Mouse (Mus musculus): ENCODE results near the gene Wfdc9. TPM values are rescaled to one million over a fixed set of nuclear protein-coding genes. Genes with fewer than 3 reads are reported as not detected.

Gene Wfdc9
- total and polyA plus RNA-seq, 3 experiments = not detected

GRCm38 (mm10) chr2:164678848-164679625 lies 22.7 kb upstream of the Wfdc9 start:
- H3K4me3 ChIP-seq (replicated peaks in 1 of 3; ENCODE audit: low read depth in 2 of 3, low read length in 2 of 3, poor library complexity in 1 of 3) = no peak overlapping the region
- H3K27me3 ChIP-seq (replicated peaks) = peaks cover 41% of the 10 kb centered on the region
- no peaks in the 10 kb centered on the region for H3K79me2 ChIP-seq (replicated peaks; ENCODE audit: control insufficient read depth, extremely low read depth, insufficient read depth, poor library complexity, severe bottlenecking)
- dilution Hi-C loops (cut with MboI; ENCODE audit: extremely low pct_ligation_motif_present, extremely low pct_unique_long_range_greater_than_20kb, low sequenced_read_pairs) (no loop called here), in situ Hi-C loops (cut with MboI; ENCODE audit: low pct_ligation_motif_present, low pct_unique_long_range_greater_than_20kb, low sequenced_read_pairs) (no loop called here)
- H3K9me3 ChIP-seq (replicated peaks; ENCODE audit: low read length) = peaks cover 4% of the 10 kb centered on the region
- no peaks in the 10 kb centered on the region for H3K36me3 ChIP-seq (replicated peaks in 1 of 2; ENCODE audit: control insufficient read depth in 1 of 2, insufficient read depth in 1 of 2, low read length in 1 of 2)
- peaks cover 5 to 13% of the 10 kb centered on the region in 2 experiments; a peak in 3 of 4 replicates for H3K4me1 ChIP-seq (ENCODE audit: control insufficient read depth in 1 of 2, insufficient read depth in 2 of 2)
- no peak overlapping the region for H3K9ac ChIP-seq (ENCODE audit: insufficient read depth, low read depth)
- no peak overlapping the region for H3K4me2 ChIP-seq (ENCODE audit: insufficient read depth, low read depth, poor library complexity, severe bottlenecking)
- H3K27ac ChIP-seq (ENCODE audit: insufficient read depth, low read depth) = no peak overlapping the region
- DNase-seq (ENCODE audit: extremely low read depth) = peak; percentile 56
- no peak for TF ChIP-seq USF2 (conservative IDR thresholded peaks at IDR 0.05; ENCODE audit: low read depth, low read length)
- peak; percentile 57 for TF ChIP-seq SMC3 (IDR thresholded peaks at IDR 0.05; ENCODE audit: low read depth, low read length)
- TF ChIP-seq CTCF (conservative IDR thresholded peaks at IDR 0.05 in 1 of 2, IDR thresholded peaks at IDR 0.05 in 1 of 2; ENCODE audit: low read depth in 2 of 2, low read length in 2 of 2) = peak in 1 of 2 experiments; percentile 75; a peak in 3 of 4 replicates
- TF ChIP-seq POLR2A (IDR thresholded peaks at IDR 0.05; ENCODE audit: low read depth, low read length) = no peak
- TF ChIP-seq NRF1 (IDR thresholded peaks at IDR 0.05; ENCODE audit: low read depth, low read length) = peak; percentile 8; the same call in 1 of the 2 replicates
- TF ChIP-seq GABPA (IDR thresholded peaks at IDR 0.05; ENCODE audit: insufficient replicate concordance, low read depth, low read length) = no peak
- TF ChIP-seq NELFE (IDR thresholded peaks at IDR 0.05; ENCODE audit: low read depth, low read length) = 0 out of 2 replicates have a peak, but pooled peaks have one; percentile 16
- TF ChIP-seq ZMIZ1 (IDR thresholded peaks at IDR 0.05; ENCODE audit: low read depth, low read length) = no peak
- no peak for TF ChIP-seq SIN3A (IDR thresholded peaks at IDR 0.05; ENCODE audit: low read length)
- no peak for TF ChIP-seq JUND (conservative IDR thresholded peaks at IDR 0.05; ENCODE audit: low read depth, low read length)
- TF ChIP-seq TBP (conservative IDR thresholded peaks at IDR 0.05; ENCODE audit: low read depth, low read length) = no peak
- no peak for TF ChIP-seq ZKSCAN1 (IDR thresholded peaks at IDR 0.05; ENCODE audit: borderline replicate concordance, low read depth, low read length)
- TF ChIP-seq MAZ (IDR thresholded peaks at IDR 0.05; ENCODE audit: low read depth, low read length) = 0 out of 2 replicates have a peak, but pooled peaks have one; percentile 52
- no peak; the same call in 1 of the 2 replicates for TF ChIP-seq USF1 (IDR thresholded peaks at IDR 0.05; ENCODE audit: low read depth, low read length)
- TF ChIP-seq HCFC1 (IDR thresholded peaks at IDR 0.05; ENCODE audit: low read depth, low read length) = no peak
- peak; percentile 27; the same call in 1 of the 2 replicates for TF ChIP-seq TCF12 (IDR thresholded peaks at IDR 0.05; ENCODE audit: low read depth, low read length)
- TF ChIP-seq RAD21 (IDR thresholded peaks at IDR 0.05; ENCODE audit: low read depth, low read length) = peak; percentile 55
- TF ChIP-seq IRF4 (IDR thresholded peaks at IDR 0.05; ENCODE audit: low read depth, low read length) = no peak
- peak; percentile 42; the same call in 1 of the 2 replicates for TF ChIP-seq MYC (IDR thresholded peaks at IDR 0.05; ENCODE audit: low read depth, low read length)
- TF ChIP-seq CHD2 (IDR thresholded peaks at IDR 0.05; ENCODE audit: low read length) = peak; percentile 69; the same call in 1 of the 2 replicates
- no peak for TF ChIP-seq E2F4 (IDR thresholded peaks at IDR 0.05; ENCODE audit: insufficient replicate concordance, low read depth, low read length)
- TF ChIP-seq BHLHE40 (IDR thresholded peaks at IDR 0.05; ENCODE audit: low read depth, low read length) = peak; percentile 94

Measured in CH12.LX (cell line).